Comparison of ENCODE assay signal across 8 mouse cellular contexts in genomic region chr17:70849399-70850232, GRCm38 (mm10). TPM values are rescaled to one million over a fixed set of nuclear protein-coding genes. Genes with fewer than 3 reads are reported as not detected.
DNase-seq lines count a peak whose midpoint lies in the region; ATAC-seq and TF ChIP-seq lines count a peak whose summit lies in the region.

No protein-coding gene starts in this region.

- TF ChIP-seq EP300 in stomach, postnatal 0 days (optimal IDR thresholded peaks at IDR 0.05), result peak; percentile 70

- no peaks in the 10 kb centered on the region for H3K9me3 ChIP-seq in intestine, postnatal 0 days (ENCODE audit: control insufficient read depth)
- H3K9me3 ChIP-seq in liver, embryonic 12.5 days (replicated peaks), result no peaks in the 10 kb centered on the region
- H3K9me3 ChIP-seq in stomach, postnatal 0 days (ENCODE audit: control insufficient read depth, low read length), result no peaks in the 10 kb centered on the region

- H3K9ac ChIP-seq in intestine, postnatal 0 days (ENCODE audit: low read depth, low read length), result peak overlapping the region; percentile 70
- H3K9ac ChIP-seq in liver, embryonic 12.5 days, result peak overlapping the region; percentile 73
- peak overlapping the region; percentile 87 for H3K9ac ChIP-seq in stomach, postnatal 0 days (ENCODE audit: low read length)

- under 1% methylated on average over 33 of the region's 33 CpGs for WGBS in intestine, postnatal 0 days
- WGBS in liver, embryonic 12.5 days (ENCODE audit: insufficient replicate concordance), result under 1% methylated on average over 33 of the region's 33 CpGs
- under 1% methylated on average over 33 of the region's 33 CpGs for WGBS in stomach, postnatal 0 days

- peak overlapping the region; percentile 78 for H3K4me3 ChIP-seq in intestine, postnatal 0 days (ENCODE audit: low read depth, low read length)
- H3K4me3 ChIP-seq in liver, embryonic 12.5 days, result peak overlapping the region; percentile 68
- peak overlapping the region; percentile 66 for H3K4me3 ChIP-seq in stomach, postnatal 0 days (ENCODE audit: low read depth, low read length)

- peaks cover 7% of the 10 kb centered on the region; the same call in 1 of the 2 replicates for H3K4me1 ChIP-seq in intestine, postnatal 0 days (replicated peaks; ENCODE audit: control insufficient read depth, insufficient read depth, low read length)
- H3K4me1 ChIP-seq in liver, embryonic 12.5 days, result peaks cover 45% of the 10 kb centered on the region
- peaks cover 4% of the 10 kb centered on the region for H3K4me1 ChIP-seq in stomach, postnatal 0 days (replicated peaks; ENCODE audit: control insufficient read depth, insufficient read depth)

- H3K4me2 ChIP-seq in intestine, postnatal 0 days (replicated peaks; ENCODE audit: low read depth), result peak overlapping the region; percentile 94
- peak overlapping the region; percentile 92 for H3K4me2 ChIP-seq in liver, embryonic 12.5 days
- H3K4me2 ChIP-seq in stomach, postnatal 0 days (replicated peaks; ENCODE audit: low read depth), result peak overlapping the region; percentile 97

- peaks cover 6% of the 10 kb centered on the region; the same call in 1 of the 2 replicates for H3K36me3 ChIP-seq in intestine, postnatal 0 days (ENCODE audit: control insufficient read depth, insufficient read depth)
- H3K36me3 ChIP-seq in liver, embryonic 12.5 days, result peaks cover 5% of the 10 kb centered on the region; the same call in 1 of the 2 replicates
- H3K36me3 ChIP-seq in stomach, postnatal 0 days (ENCODE audit: control insufficient read depth, insufficient read depth, low read length), result peaks cover 7% of the 10 kb centered on the region; the same call in 1 of the 2 replicates

- H3K27me3 ChIP-seq in intestine, postnatal 0 days (replicated peaks; ENCODE audit: control insufficient read depth, insufficient read depth, low read length), result no peaks in the 10 kb centered on the region
- peaks cover 61% of the 10 kb centered on the region for H3K27me3 ChIP-seq in liver, embryonic 12.5 days (replicated peaks)
- H3K27me3 ChIP-seq in stomach, postnatal 0 days (ENCODE audit: control insufficient read depth, insufficient read depth, low read length), result no peaks in the 10 kb centered on the region

- H3K27ac ChIP-seq in intestine, postnatal 0 days (ENCODE audit: low read depth, low read length), result peak overlapping the region; percentile 96
- H3K27ac ChIP-seq in liver, embryonic 12.5 days, result peak overlapping the region; percentile 80
- peak overlapping the region; percentile 98 for H3K27ac ChIP-seq in stomach, postnatal 0 days (replicated peaks)

- peak; percentile 60 for TF ChIP-seq CTCF in intestine, postnatal 0 days (IDR thresholded peaks at IDR 0.05; ENCODE audit: low read depth)
- TF ChIP-seq CTCF in stomach, postnatal 0 days (IDR thresholded peaks at IDR 0.05; ENCODE audit: low read depth), result peak; percentile 48; the same call in 1 of the 2 replicates

- ATAC-seq in frontal cortex, adult (ENCODE audit: low TSS enrichment), result no peak
- no peak for ATAC-seq in intestine, postnatal 0 days
- ATAC-seq in liver, embryonic 12.5 days, result no peak
- ATAC-seq in monocyte, adult 5-6 weeks (replicated peaks; ENCODE audit: insufficient number of reproducible peaks, low FRiP score, low TSS enrichment, poor library complexity, severe bottlenecking), result 0 out of 2 replicates have a peak, but pooled peaks have one; percentile 5
- no peak for ATAC-seq in stomach, postnatal 0 days (ENCODE audit: low FRiP score, low TSS enrichment)

- DNase-seq in frontal cortex, postnatal 14 days (ENCODE audit: low spot score in 2 of 2), result peak; percentile 48 to 60
- peak; percentile 88 for DNase-seq in embryo, embryonic 11.5 days (ENCODE audit: low read depth, low spot score)
- DNase-seq in heart, adult 11 months, result peak; percentile 99
- peak; percentile 92 for DNase-seq in stomach, postnatal 0 days (ENCODE audit: low spot score)

RNA-seq across cellular contexts. Expression of gene Tgif1, which starts 3.7 kb away (rescaled TPM):
- polyA plus RNA-seq in intestine, postnatal 0 days (2015; fragmentation: Nextera tagmentation; extraction: Ambion mirVana), result 20.0 and 24.5 TPM in 2 replicates
- 13.3 and 13.8 TPM in 2 replicates for polyA plus RNA-seq in liver, embryonic 12.5 days (2016; fragmentation: Nextera tagmentation; extraction: Ambion mirVana)
- 79.7 to 125 TPM (median 111 TPM) in 3 replicates for total RNA-seq in monocyte, adult 5-6 weeks (2017)
- 34.7 and 35.6 TPM in 2 replicates for polyA plus RNA-seq in stomach, postnatal 0 days (2015; fragmentation: Nextera tagmentation; extraction: Ambion mirVana)
